Mouse (Mus musculus): ENCODE results near the gene Gng12.

DNA sequence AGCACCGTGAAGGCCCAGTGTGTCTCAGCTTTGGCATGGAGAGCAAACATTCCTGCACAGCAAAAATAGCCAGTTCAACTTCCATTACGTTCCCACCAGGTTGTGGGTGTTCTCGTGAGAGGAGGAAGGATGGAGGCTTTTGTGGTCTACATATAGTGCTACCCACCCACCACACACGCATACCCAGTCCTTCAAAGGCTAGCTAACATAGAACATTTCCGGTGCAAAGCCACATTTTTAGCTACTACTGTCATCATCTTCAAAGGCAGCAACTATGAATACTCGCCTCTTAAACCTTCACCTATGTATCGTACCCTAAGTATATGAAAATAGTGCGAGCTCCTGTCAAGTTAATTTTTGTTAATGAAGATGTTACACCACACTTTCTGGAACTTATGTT is 76.1 kb downstream of the Gng12 start:
- TF ChIP-seq CTCF (IDR thresholded peaks at IDR 0.05; ENCODE audit: low read depth, low read length) (no peak), POLR2A (IDR thresholded peaks at IDR 0.05; ENCODE audit: borderline replicate concordance, low read depth, low read length) (no peak)

Measured in bone marrow macrophage, adult 2 months (primary cell).